Mouse (Mus musculus) spleen, adult 2 months (tissue): ENCODE measurements around the gene Bcl2l2.

Experiments used
- CTCF ChIP-seq: fragments of 200-500 bp; IDR thresholded peaks from 2 replicates; pipeline ENCODE4 v1.5.1; 2011; ENCODE audit warnings: mild to moderate bottlenecking, inconsistent platforms; ENCODE audit not compliant: insufficient read depth, insufficient read length, insufficient replicate concordance; ENCODE audit errors: extremely low read depth
- POLR2A ChIP-seq: fragments of 200-500 bp; IDR thresholded peaks from 2 replicates; pipeline ENCODE4 v1.6.1; 2011; ENCODE audit warnings: low read depth, low read length, inconsistent platforms

DNA sequence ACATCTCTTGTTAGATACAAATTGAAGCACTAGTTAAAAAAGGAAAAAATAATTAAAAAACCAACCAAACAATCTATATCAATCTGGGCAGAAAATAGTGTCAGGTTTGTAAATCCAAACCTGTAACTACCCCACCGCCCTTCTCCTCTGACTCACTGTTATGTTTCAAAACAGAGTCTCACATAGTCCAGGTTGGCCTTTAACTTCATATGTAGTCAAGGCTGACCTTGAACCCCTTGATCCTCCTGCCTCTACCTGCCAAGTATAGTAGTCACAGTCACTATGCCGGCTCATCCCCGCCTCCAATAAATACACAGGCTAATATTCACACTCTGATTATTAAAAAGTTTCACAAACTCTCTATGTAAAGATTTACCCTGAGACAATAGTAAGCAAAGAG is 27.5 kb upstream of the Bcl2l2 start:
- no peak for TF ChIP-seq POLR2A
- TF ChIP-seq CTCF: no peak
